Mouse (Mus musculus): ENCODE measurements around the gene Cdk2ap2. TPM values are rescaled to one million over a fixed set of nuclear protein-coding genes. Genes with fewer than 3 reads are reported as not detected.

Cdk2ap2 gene
- total and polyA plus RNA-seq, 3 experiments, result 25.4 to 60.2 (median 40.9) TPM

GRCm38 (mm10) chr19:4071406-4071805 lies 25.6 kb upstream of the Cdk2ap2 start:
- Histone ChIP-seq H3K9me3 (replicated peaks) (no peaks in the 10 kb centered on the region), H3K4me1 (ENCODE audit: insufficient read depth, low read depth, low read length) (peaks cover 2% of the 10 kb centered on the region; the same call in 1 of the 2 replicates), H3K27me3 (ENCODE audit: insufficient read depth, low read length) (peaks cover 43% of the 10 kb centered on the region), H3K36me3 (replicated peaks) (no peaks in the 10 kb centered on the region), H3K4me3 (ENCODE audit: low read depth, low read length) (no peak overlapping the region)
- DNase-seq (ENCODE audit: low spot score), result no peak
- no peak for TF ChIP-seq CTCF (IDR thresholded peaks at IDR 0.05; ENCODE audit: low read depth, low read length)
- ATAC-seq (ENCODE audit: extremely low read depth, insufficient number of reproducible peaks, low FRiP score, poor library complexity, severe bottlenecking), result no peak

- DNase-seq (ENCODE audit: low spot score), result no peak
- Histone ChIP-seq H3K36me3 (replicated peaks) (no peaks in the 10 kb centered on the region), H3K27me3 (ENCODE audit: insufficient read depth, low read length) (peaks cover 40% of the 10 kb centered on the region), H3K4me3 (ENCODE audit: low read depth, low read length) (no peak overlapping the region), H3K9me3 (replicated peaks) (no peaks in the 10 kb centered on the region), H3K4me1 (ENCODE audit: insufficient read depth, low read depth, low read length) (peaks cover 2% of the 10 kb centered on the region; the same call in 1 of the 2 replicates)
- ATAC-seq (ENCODE audit: extremely low read depth, insufficient number of reproducible peaks, low FRiP score, poor library complexity, severe bottlenecking), result no peak
- TF ChIP-seq TAL1 (conservative IDR thresholded peaks at IDR 0.05; ENCODE audit: low read depth, low read length) (no peak), GATA1 (IDR thresholded peaks at IDR 0.05; ENCODE audit: borderline replicate concordance, low read length) (no peak), CTCF (IDR thresholded peaks at IDR 0.05; ENCODE audit: low read depth, low read length) (no peak), GATA2 (IDR thresholded peaks at IDR 0.05; ENCODE audit: borderline replicate concordance, low read depth, low read length) (no peak), POLR2AphosphoS5 (IDR thresholded peaks at IDR 0.05; ENCODE audit: insufficient replicate concordance, low read depth, low read length) (no peak)
Measured at GRCm38 (mm10) chr19:4072706-4073424, 24.1 kb upstream of the Cdk2ap2 start.

GRCm38 (mm10) chr19:4075531-4075930 lies 21.5 kb upstream of the Cdk2ap2 start:
- Histone ChIP-seq H3K4me3 (ENCODE audit: low read depth, low read length) (no peak overlapping the region), H3K36me3 (replicated peaks) (no peaks in the 10 kb centered on the region), H3K9me3 (replicated peaks) (no peaks in the 10 kb centered on the region), H3K27me3 (ENCODE audit: insufficient read depth, low read length) (peaks cover 38% of the 10 kb centered on the region), H3K4me1 (ENCODE audit: insufficient read depth, low read depth, low read length) (peaks cover 2% of the 10 kb centered on the region)
- no peak for DNase-seq (ENCODE audit: low spot score)
- TF ChIP-seq CTCF (IDR thresholded peaks at IDR 0.05; ENCODE audit: low read depth, low read length) (no peak), GATA1 (IDR thresholded peaks at IDR 0.05; ENCODE audit: borderline replicate concordance, low read length) (no peak), GATA2 (IDR thresholded peaks at IDR 0.05; ENCODE audit: borderline replicate concordance, low read depth, low read length) (no peak), TAL1 (conservative IDR thresholded peaks at IDR 0.05; ENCODE audit: low read depth, low read length) (no peak), POLR2AphosphoS5 (IDR thresholded peaks at IDR 0.05; ENCODE audit: insufficient replicate concordance, low read depth, low read length) (no peak)
- no peak for ATAC-seq (ENCODE audit: extremely low read depth, insufficient number of reproducible peaks, low FRiP score, poor library complexity, severe bottlenecking)

DNA sequence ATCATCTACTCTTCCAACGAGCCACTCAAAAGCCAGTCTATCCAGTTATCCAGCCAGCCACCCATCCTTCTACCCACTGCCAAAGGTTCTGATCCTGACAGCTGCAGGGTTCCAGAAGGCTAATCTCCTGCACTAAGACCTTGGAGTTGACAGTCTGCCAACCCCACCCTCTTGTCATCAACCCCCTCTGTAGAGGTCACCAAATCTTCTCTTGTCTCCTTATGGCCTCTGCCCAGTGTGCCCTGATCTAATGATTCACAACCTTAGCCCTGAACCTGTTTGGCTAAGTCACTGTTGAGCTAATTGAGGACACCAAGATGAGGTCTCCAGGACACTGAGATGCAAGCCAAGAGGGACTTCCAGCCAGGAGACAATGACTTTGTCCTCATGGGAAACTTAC lies 17.4 kb upstream of the Cdk2ap2 start:
- TF ChIP-seq TAL1 (conservative IDR thresholded peaks at IDR 0.05; ENCODE audit: low read depth, low read length), result no peak
- no peak for TF ChIP-seq GATA2 (IDR thresholded peaks at IDR 0.05; ENCODE audit: borderline replicate concordance, low read depth, low read length)
- H3K27me3 ChIP-seq (ENCODE audit: insufficient read depth, low read length), result peaks cover 60% of the 10 kb centered on the region
- no peaks in the 10 kb centered on the region for H3K36me3 ChIP-seq (replicated peaks)
- H3K4me3 ChIP-seq (ENCODE audit: low read depth, low read length), result no peak overlapping the region
- H3K9me3 ChIP-seq (replicated peaks), result no peaks in the 10 kb centered on the region
- no peak for ATAC-seq (ENCODE audit: extremely low read depth, insufficient number of reproducible peaks, low FRiP score, poor library complexity, severe bottlenecking)
- DNase-seq (ENCODE audit: low spot score), result no peak
- H3K4me1 ChIP-seq (ENCODE audit: insufficient read depth, low read depth, low read length), result peaks cover 6% of the 10 kb centered on the region

GRCm38 (mm10) chr19:4080511-4081009 lies 16.4 kb upstream of the Cdk2ap2 start:
- Histone ChIP-seq H3K4me1 (ENCODE audit: insufficient read depth, low read depth, low read length) (peaks cover 6% of the 10 kb centered on the region), H3K9me3 (replicated peaks) (no peaks in the 10 kb centered on the region), H3K36me3 (replicated peaks) (no peaks in the 10 kb centered on the region), H3K4me3 (ENCODE audit: low read depth, low read length) (no peak overlapping the region), H3K27me3 (ENCODE audit: insufficient read depth, low read length) (peaks cover 68% of the 10 kb centered on the region)
- DNase-seq (ENCODE audit: low spot score), result no peak
- TF ChIP-seq GATA1 (IDR thresholded peaks at IDR 0.05; ENCODE audit: borderline replicate concordance, low read length) (no peak), POLR2AphosphoS5 (IDR thresholded peaks at IDR 0.05; ENCODE audit: insufficient replicate concordance, low read depth, low read length) (no peak), CTCF (IDR thresholded peaks at IDR 0.05; ENCODE audit: low read depth, low read length) (no peak), TAL1 (conservative IDR thresholded peaks at IDR 0.05; ENCODE audit: low read depth, low read length) (no peak)
- no peak for ATAC-seq (ENCODE audit: extremely low read depth, insufficient number of reproducible peaks, low FRiP score, poor library complexity, severe bottlenecking)

- no peaks in the 10 kb centered on the region for H3K9me3 ChIP-seq (replicated peaks)
- H3K27me3 ChIP-seq (ENCODE audit: insufficient read depth, low read length), result peaks cover 69% of the 10 kb centered on the region
- H3K4me3 ChIP-seq (ENCODE audit: low read depth, low read length), result no peak within 1 kb of the TSS
- no peak for DNase-seq (ENCODE audit: low spot score)
- H3K36me3 ChIP-seq (replicated peaks), result no peaks in the 10 kb centered on the region
- no peak for ATAC-seq (ENCODE audit: extremely low read depth, insufficient number of reproducible peaks, low FRiP score, poor library complexity, severe bottlenecking)
- no peak for TF ChIP-seq GATA1 (IDR thresholded peaks at IDR 0.05; ENCODE audit: borderline replicate concordance, low read length)
- no peak for TF ChIP-seq CTCF (IDR thresholded peaks at IDR 0.05; ENCODE audit: low read depth, low read length)
- TF ChIP-seq POLR2AphosphoS5 (IDR thresholded peaks at IDR 0.05; ENCODE audit: insufficient replicate concordance, low read depth, low read length), result no peak
- no peak for TF ChIP-seq TAL1 (conservative IDR thresholded peaks at IDR 0.05; ENCODE audit: low read depth, low read length)
- TF ChIP-seq GATA2 (IDR thresholded peaks at IDR 0.05; ENCODE audit: borderline replicate concordance, low read depth, low read length), result no peak
- peaks cover 6% of the 10 kb centered on the region for H3K4me1 ChIP-seq (ENCODE audit: insufficient read depth, low read depth, low read length)
Measured at GRCm38 (mm10) chr19:4081394-4081793, 15.6 kb upstream of the Cdk2ap2 start, which contains the start of gene Cabp2. Cabp2 (plus strand) TSS chr19:4081578.
